In the genomic region with DNA sequence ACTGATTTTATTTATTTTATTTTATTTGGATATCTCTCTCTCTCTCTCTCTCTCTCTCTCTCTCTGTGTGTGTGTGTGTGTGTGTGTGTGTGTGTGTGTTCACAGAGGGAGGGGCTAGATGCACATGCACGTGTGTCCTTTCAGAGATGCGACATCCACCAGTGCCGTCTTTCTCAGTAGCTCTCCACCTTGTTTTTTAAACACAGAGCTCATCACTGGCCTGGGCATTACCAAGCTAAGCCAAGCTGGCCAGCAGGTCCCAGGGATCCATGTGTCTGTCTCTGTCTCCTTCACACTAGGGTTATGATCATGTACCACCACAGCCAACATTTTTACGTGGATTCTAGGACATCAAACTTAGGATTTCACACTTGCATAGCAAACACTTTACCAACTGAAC, we compare ENCODE assay signal across 28 mouse cellular contexts.
"Had no signal": no experiment of that assay in that cellular context is flagged by ENCODE, and none has a peak within 500 bp of the region (broad histone marks: within the 10 kb centered on the region; RNA-seq: fewer than 3 reads in every experiment).

No protein-coding gene starts in this region.

- H3K27me3 ChIP-seq: embryonic facial prominence, embryonic 12.5 days; embryonic facial prominence, embryonic 15.5 days; forebrain, embryonic 12.5 days; forebrain, embryonic 13.5 days; forebrain, embryonic 15.5 days had no signal

- H3K4me3 ChIP-seq: embryonic facial prominence, embryonic 10.5 days; embryonic facial prominence, embryonic 12.5 days; embryonic facial prominence, embryonic 13.5 days; embryonic facial prominence, embryonic 15.5 days; erythroblast, embryonic 14.5 days; forebrain, embryonic 10.5 days; forebrain, embryonic 12.5 days; forebrain, embryonic 13.5 days; forebrain, embryonic 15.5 days; gastrocnemius, adult 2 months; heart, adult 2 months had no signal

- H3K9me3 ChIP-seq: embryonic facial prominence, embryonic 10.5 days; embryonic facial prominence, embryonic 12.5 days; embryonic facial prominence, embryonic 13.5 days; embryonic facial prominence, embryonic 15.5 days; forebrain, embryonic 10.5 days; forebrain, embryonic 12.5 days; forebrain, embryonic 13.5 days; forebrain, embryonic 15.5 days had no signal

- H3K4me2 ChIP-seq: embryonic facial prominence, embryonic 12.5 days; embryonic facial prominence, embryonic 13.5 days; embryonic facial prominence, embryonic 15.5 days; forebrain, embryonic 12.5 days; forebrain, embryonic 13.5 days; forebrain, embryonic 15.5 days had no signal

- H3K27ac ChIP-seq: embryonic facial prominence, embryonic 10.5 days; embryonic facial prominence, embryonic 12.5 days; embryonic facial prominence, embryonic 13.5 days; embryonic facial prominence, embryonic 15.5 days; forebrain, embryonic 10.5 days; forebrain, embryonic 12.5 days; forebrain, embryonic 13.5 days; forebrain, embryonic 15.5 days; gastrocnemius, adult 2 months; heart, adult 2 months had no signal

- H3K4me1 ChIP-seq: embryonic facial prominence, embryonic 10.5 days; embryonic facial prominence, embryonic 12.5 days; embryonic facial prominence, embryonic 15.5 days; forebrain, embryonic 10.5 days; forebrain, embryonic 12.5 days; forebrain, embryonic 13.5 days; forebrain, embryonic 15.5 days had no signal

- H3K9ac ChIP-seq: embryonic facial prominence, embryonic 12.5 days; embryonic facial prominence, embryonic 13.5 days; embryonic facial prominence, embryonic 15.5 days; forebrain, embryonic 12.5 days; forebrain, embryonic 13.5 days; forebrain, embryonic 15.5 days; forebrain, postnatal 0 days had no signal

- DNase-seq: cerebellum, adult 2 months; cerebellum, adult 8-10 months; cerebellum, adult 9-10 months; cerebellum, adult 9-11 months; cerebellum, postnatal 10 days; cerebellum, postnatal 14 days; cerebellum, postnatal 25 days; cerebellum, postnatal 36 days; embryo, embryonic 11 days; forebrain, postnatal 0 days; gastrocnemius, adult 2 months; gastrocnemius, postnatal 10 days; gastrocnemius, postnatal 14 days; gastrocnemius, postnatal 25 days; gastrocnemius, postnatal 36 days; heart, adult 18-20 months; heart, adult 2 months had no signal

- ATAC-seq: forebrain, embryonic 13.5 days; forebrain, embryonic 14.5 days; forebrain, embryonic 15.5 days; forebrain, embryonic 16.5 days; forebrain, postnatal 0 days had no signal

- H3K36me3 ChIP-seq: embryonic facial prominence, embryonic 10.5 days; embryonic facial prominence, embryonic 12.5 days; embryonic facial prominence, embryonic 13.5 days; embryonic facial prominence, embryonic 15.5 days; forebrain, embryonic 10.5 days; forebrain, embryonic 12.5 days; forebrain, embryonic 15.5 days had no signal
